Mouse (Mus musculus) heart, embryonic 16.5 days (tissue): ENCODE measurements at regions not wholly inside any gene's neighbourhood (a gene's known extent, or its start where the extent isn't known, plus 50 kb on each side); places are given as distances from the start of the nearest gene placed in this dataset.

Experiments
- ATAC-seq: fragments of 200-750 bp; cut with Nextera tagmentation; replicated peaks from 2 replicates; pipeline ENCODE4 v1.8.0; 2017; ENCODE audit warnings: moderate number of reproducible peaks; ENCODE audit not compliant: insufficient read depth, low FRiP score; ENCODE audit errors: extremely low read depth
- H3K27ac ChIP-seq: fragments of 300-500 bp; sonication (generic); 2 replicates; pipeline ENCODE4 v1.5.1; 2014; ENCODE audit warnings: mild to moderate bottlenecking, low read length, control low read depth, moderate library complexity
- H3K27me3 ChIP-seq: fragments of 300-500 bp; sonication (generic); 2 replicates; pipeline ENCODE4 v1.6.1; 2014; ENCODE audit warnings: low read length, mixed read lengths; ENCODE audit not compliant: control insufficient read depth, insufficient read depth
- H3K36me3 ChIP-seq: fragments of 300-500 bp; sonication (generic); 2 replicates; pipeline ENCODE4 v1.6.1; 2014; ENCODE audit not compliant: control insufficient read depth, insufficient read depth
- H3K4me1 ChIP-seq: fragments of 300-500 bp; sonication (generic); 2 replicates; pipeline ENCODE4 v1.6.1; 2014; ENCODE audit warnings: low read length, mixed read lengths; ENCODE audit not compliant: control insufficient read depth, insufficient read depth
- H3K4me2 ChIP-seq: fragments of 300-500 bp; sonication (generic); 2 replicates; pipeline ENCODE4 v1.6.1; 2014; ENCODE audit warnings: low read depth, mild to moderate bottlenecking, control low read depth, low read length
- H3K4me3 ChIP-seq: fragments of 300-500 bp; sonication (generic); 2 replicates; pipeline ENCODE4 v1.5.1; 2014; ENCODE audit warnings: mild to moderate bottlenecking, control low read depth, low read length
- H3K9ac ChIP-seq: fragments of 300-500 bp; sonication (generic); 2 replicates; pipeline ENCODE4 v1.6.1; 2014; ENCODE audit warnings: low read length, control low read depth
- H3K9me3 ChIP-seq: fragments of 300-500 bp; sonication (generic); replicated peaks from 2 replicates; pipeline ENCODE4 v1.6.1; 2016; ENCODE audit warnings: low read length; ENCODE audit not compliant: control insufficient read depth
- WGBS: fragments of 180-500 bp; shearing (Covaris S2); extraction: QIAGEN DNeasy Blood & Tissue Kit; methylation state at CpG from one replicate; pipeline ENCODE4 v1.1.7; 2014; 5-methylcytosine and 5-hydroxymethylcytosine counted together

- Histone ChIP-seq H3K27me3 (no peaks in the 10 kb centered on the region), H3K4me2 (no peak overlapping the region), H3K4me3 (no peak overlapping the region), H3K9me3 (no peaks in the 10 kb centered on the region), H3K4me1 (no peaks in the 10 kb centered on the region), H3K27ac (no peak overlapping the region), H3K9ac (no peak overlapping the region), H3K36me3 (no peaks in the 10 kb centered on the region)
- no peak for ATAC-seq
- WGBS: 52% methylated on average over 2 of the region's 2 CpGs
These were observed 118.1 kb upstream of the Mamld1 start for GRCm38 (mm10) chrX:70931944-70932343.

GRCm38 (mm10) chrX:70945382-70945781, 104.7 kb upstream of the Mamld1 start:
- Histone ChIP-seq H3K4me3 (no peak overlapping the region), H3K36me3 (no peaks in the 10 kb centered on the region), H3K9me3 (no peaks in the 10 kb centered on the region), H3K4me2 (no peak overlapping the region), H3K4me1 (no peaks in the 10 kb centered on the region), H3K9ac (no peak overlapping the region), H3K27me3 (no peaks in the 10 kb centered on the region), H3K27ac (no peak overlapping the region)
- ATAC-seq: no peak
- WGBS: 61% methylated on average over 2 of the region's 2 CpGs

- no peak overlapping the region for H3K27ac ChIP-seq
- no peaks in the 10 kb centered on the region for H3K9me3 ChIP-seq
- H3K4me1 ChIP-seq: no peaks in the 10 kb centered on the region
- no peaks in the 10 kb centered on the region for H3K27me3 ChIP-seq
- no peak overlapping the region for H3K4me2 ChIP-seq
- ATAC-seq: no peak
- WGBS: 59% methylated on average over 8 of the region's 8 CpGs
- no peaks in the 10 kb centered on the region for H3K36me3 ChIP-seq
- H3K4me3 ChIP-seq: no peak overlapping the region
- H3K9ac ChIP-seq: no peak overlapping the region
These were observed 104.0 kb upstream of the Mamld1 start for GRCm38 (mm10) chrX:70946052-70946451.

- H3K4me2 ChIP-seq: no peak overlapping the region
These were observed 100.8 kb upstream of the Mamld1 start for GRCm38 (mm10) chrX:70949232-70949631.

GRCm38 (mm10) chrX:70953022-70953421, 97.0 kb upstream of the Mamld1 start:
- ATAC-seq: no peak
- WGBS: 43% methylated on average over 3 of the region's 3 CpGs
- no peak overlapping the region for H3K4me2 ChIP-seq
- H3K4me1 ChIP-seq: no peaks in the 10 kb centered on the region
- no peak overlapping the region for H3K9ac ChIP-seq
- H3K27ac ChIP-seq: no peak overlapping the region
- H3K36me3 ChIP-seq: no peaks in the 10 kb centered on the region
- H3K4me3 ChIP-seq: no peak overlapping the region
- no peaks in the 10 kb centered on the region for H3K9me3 ChIP-seq
- no peaks in the 10 kb centered on the region for H3K27me3 ChIP-seq

More at GRCm38 (mm10) chrX:70949232-70949631, 100.8 kb upstream of the Mamld1 start:
- Histone ChIP-seq H3K27ac (no peak overlapping the region), H3K36me3 (no peaks in the 10 kb centered on the region), H3K9me3 (no peaks in the 10 kb centered on the region), H3K27me3 (no peaks in the 10 kb centered on the region), H3K4me1 (no peaks in the 10 kb centered on the region), H3K9ac (no peak overlapping the region), H3K4me3 (no peak overlapping the region)
- 68% methylated on average over 3 of the region's 3 CpGs for WGBS
- ATAC-seq: no peak
